Mouse (Mus musculus): ENCODE measurements around the gene Pmpca.

GRCm38 (mm10) chr2:26387713-26388112, 1.4 kb upstream of the Pmpca start:
- no peak for TF ChIP-seq POLR2A (IDR thresholded peaks at IDR 0.05; ENCODE audit: low read depth, low read length)
- no peak for TF ChIP-seq CTCF (IDR thresholded peaks at IDR 0.05; ENCODE audit: extremely low read depth, insufficient read depth, insufficient read length, insufficient replicate concordance)

All from spleen, adult 2 months (tissue).